Mouse (Mus musculus) CD4-positive naive resting alpha-beta T cell, adult 57 days (primary cell): Measurements from ENCODE around the gene Wnt3. TPM values are rescaled to one million over a fixed set of nuclear protein-coding genes. Genes with fewer than 3 reads are reported as not detected.

ENCODE experiments used
- total RNA-seq: library from RNA; stranded (reverse); gene quantifications from one replicate; pipeline ENCODE4 v1.2.4, GENCODE M21; 2023

Gene Wnt3
- not detected for total RNA-seq

DNA sequence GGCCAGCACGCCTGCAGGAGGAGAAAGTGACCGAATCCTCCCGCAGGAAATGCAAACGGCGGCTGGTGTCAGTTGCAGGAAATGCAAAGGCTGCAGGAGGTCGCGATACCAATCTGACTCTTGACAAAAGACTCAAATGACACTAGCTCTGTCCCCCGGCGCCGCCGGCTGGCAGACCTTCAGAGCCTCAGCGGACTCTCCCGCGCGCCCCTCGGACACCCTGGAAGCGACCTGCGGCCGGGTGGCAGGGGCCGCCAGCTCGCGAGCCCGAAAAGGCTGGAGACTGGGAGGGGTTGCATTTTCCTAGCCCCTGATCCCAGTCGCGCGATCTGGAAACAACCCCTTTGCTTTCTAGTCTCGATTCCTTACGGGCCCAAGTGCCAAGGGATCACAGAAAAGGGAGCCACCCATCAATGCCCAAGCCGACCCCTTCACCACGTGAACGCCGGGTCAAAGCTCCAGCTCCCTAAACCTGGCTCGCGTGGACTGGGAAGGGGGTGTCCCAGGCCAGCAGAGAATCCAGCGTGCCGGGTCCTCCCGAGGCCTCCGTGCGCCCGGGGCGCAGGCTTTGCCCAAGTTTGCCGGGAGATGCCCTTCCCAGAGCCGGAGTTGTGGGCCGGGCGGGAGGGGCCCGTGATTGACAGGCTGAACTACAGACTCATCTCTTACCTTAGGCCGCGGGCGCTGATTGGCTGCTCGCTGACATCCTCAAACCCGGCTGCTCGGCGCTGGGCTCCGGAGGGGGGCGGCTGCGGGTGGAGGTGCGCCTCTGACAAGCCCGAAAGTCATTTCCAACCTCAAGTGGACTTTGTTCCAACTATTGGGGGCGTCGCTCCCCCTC, at the start of gene Wnt3:
Wnt3 (plus strand) TSS at position 764 of the 841 bp plus-strand sequence.

DNA sequence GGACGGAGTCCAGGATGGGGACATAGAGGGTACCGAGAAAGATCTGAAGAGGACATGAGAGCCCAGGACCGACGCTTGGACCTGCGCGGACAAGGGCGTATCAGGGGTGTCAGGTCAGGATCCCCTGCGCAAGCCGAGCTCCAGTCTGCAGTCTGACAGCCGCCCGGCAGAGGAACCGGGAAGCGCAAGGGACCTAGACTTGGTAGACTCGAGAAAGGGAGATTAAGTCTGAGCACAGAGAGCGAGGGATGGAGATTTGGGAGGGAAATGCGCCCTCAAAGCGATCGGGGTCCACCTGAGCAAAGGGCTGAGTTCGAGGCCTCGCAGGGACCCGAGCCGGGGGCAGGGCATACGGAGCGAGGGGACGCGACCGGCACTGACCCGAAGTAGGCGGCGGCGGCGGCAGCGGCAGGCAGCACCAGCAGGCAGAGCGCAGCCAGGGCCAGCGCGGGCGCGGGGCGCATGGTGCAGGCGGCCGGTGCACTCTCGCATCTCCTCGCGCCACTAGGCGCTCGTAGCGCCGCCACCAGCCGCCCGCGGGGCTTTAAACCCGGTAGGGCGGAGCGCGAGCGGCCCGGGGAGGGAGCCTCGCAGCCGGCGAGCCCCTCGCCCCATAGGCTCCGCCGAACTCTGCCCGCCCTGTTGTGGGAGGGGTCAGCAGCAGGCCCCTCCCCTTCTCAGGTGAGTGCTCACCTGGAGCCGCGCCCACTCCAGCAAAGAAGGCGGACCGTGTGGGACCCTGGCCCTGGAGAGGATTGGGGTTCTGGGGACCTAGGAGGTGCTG, 24.5 kb upstream of the Wnt3 start, which contains the start of gene Wnt9b:
Wnt9b (minus strand) TSS at position 516 of the 784 bp plus-strand sequence.

Other genes with a start within 250 kb of the Wnt3 start
- not detected for gene Gm884, start 153.0 kb upstream of the Wnt3 start, total RNA-seq
- 0.68 TPM for gene Lyzl6, start 135.3 kb upstream of the Wnt3 start, total RNA-seq
- not detected for gene Rprml, start 124.6 kb upstream of the Wnt3 start, total RNA-seq
- gene Gosr2, start 76.3 kb upstream of the Wnt3 start, total RNA-seq = 56.2 TPM
- gene Wnt9b, start 24.3 kb upstream of the Wnt3 start, total RNA-seq = not detected
- gene Nsf, start 179.9 kb downstream of the Wnt3 start, total RNA-seq = 94.6 TPM
- 15.4 TPM for gene Arf2, start 192.6 kb downstream of the Wnt3 start, total RNA-seq